Mouse (Mus musculus): ENCODE data around the gene Mark3.
A peak's percentile ranks its signal among the peaks of the same experiment; 100 is the strongest.
"Not testable (repeated sequence)": the region's sequence is repeated elsewhere in the genome, so short reads cannot be mapped to it uniquely, and the experiment has no call there.

Gene Mark3

GRCm38 (mm10) chr12:111653434-111653833 is 79.1 kb downstream of the Mark3 start:
- DNase-seq: peak; percentile 75

DNA sequence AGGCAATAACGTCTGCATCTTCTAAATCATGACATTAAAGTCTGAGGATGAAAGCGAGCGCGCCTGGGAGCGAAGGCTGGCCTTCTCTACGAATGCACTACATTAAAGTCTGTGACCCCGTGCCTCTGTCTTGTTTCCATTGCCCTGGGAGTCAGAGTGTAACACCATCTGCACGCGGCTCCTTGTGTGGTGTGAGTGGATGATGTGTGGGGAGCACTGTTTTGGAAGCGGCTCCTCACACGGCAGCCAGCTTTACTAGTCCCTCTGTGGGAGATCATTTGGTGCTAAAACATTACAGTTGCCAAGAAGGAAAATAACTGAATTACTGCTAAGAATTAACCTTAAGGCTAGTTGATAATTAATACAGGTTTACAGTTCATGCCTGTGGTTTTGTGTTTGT is 81.4 kb downstream of the Mark3 start:
- DNase-seq: no peak

DNA sequence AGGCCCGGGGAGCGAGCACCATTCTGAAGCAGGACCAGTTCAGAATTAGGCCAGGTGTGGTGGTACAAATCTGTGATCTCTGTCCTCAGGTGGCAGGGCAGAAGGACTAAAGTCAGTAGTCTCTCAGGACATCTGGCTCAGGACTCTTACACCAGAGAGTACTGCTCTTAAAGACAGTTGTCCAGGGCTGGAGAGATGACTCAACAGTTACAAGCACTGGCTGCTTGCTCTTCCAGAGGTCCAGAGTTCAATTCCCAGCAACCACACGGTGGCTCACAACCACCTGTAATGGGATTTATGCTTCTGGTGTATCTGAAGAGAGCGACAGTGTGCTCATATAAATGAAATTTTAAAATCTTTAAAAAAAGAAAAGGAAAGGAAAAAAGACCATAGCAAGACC is 85.0 kb downstream of the Mark3 start:
- DNase-seq: no peak

GRCm38 (mm10) chr12:111660628-111661027 is 86.3 kb downstream of the Mark3 start:
- DNase-seq: no peak

- DNase-seq: not testable (repeated sequence)
These were observed 87.2 kb downstream of the Mark3 start for GRCm38 (mm10) chr12:111661554-111661953.

DNA sequence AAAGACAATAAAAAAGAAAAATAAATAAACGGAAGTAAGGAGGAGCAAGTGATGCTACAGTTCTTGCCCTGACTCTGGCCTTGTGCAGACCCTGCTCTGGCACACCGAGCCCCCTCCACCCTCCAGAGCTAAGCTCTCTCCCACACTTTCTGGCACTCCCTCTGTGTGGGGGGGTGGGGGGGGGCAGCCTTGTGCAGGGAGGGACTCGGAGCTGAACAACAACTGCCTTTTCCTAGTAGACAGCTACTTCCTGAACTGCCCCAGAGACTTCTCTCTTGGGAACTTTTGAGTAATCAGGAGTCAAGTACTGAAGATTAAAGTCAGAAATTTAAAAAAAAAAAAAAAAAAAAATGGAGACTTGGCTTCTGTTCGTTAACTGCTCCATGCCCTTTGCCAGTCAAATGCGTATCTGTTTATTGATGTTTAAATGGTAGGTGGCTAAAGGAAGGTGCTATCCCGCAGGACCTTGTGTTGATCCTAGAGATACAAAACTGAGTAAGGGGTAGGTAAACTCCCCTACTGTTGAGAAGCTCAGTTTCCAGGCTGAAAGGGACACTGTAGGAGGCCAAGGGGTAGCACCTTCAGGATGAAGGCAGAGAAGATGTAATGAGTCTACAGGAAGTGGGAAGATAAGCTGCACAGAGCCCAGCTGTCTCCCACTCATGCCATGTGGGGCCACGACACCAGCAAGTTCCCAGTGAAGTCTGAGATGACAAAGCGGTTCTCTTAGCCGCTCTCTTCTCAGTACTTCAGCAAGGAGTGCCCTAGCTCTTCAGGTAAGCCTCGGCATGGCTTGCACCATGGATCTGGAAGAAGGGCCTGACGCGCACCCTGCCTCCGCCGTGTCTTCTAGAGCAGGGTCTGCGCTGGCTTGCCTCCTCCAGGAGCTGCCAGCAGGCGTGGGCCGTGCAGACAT is 89.2 kb downstream of the Mark3 start:
- no peak for DNase-seq

GRCm38 (mm10) chr12:111664144-111664634 is 89.9 kb downstream of the Mark3 start:
- peak; percentile 69 for DNase-seq

DNA sequence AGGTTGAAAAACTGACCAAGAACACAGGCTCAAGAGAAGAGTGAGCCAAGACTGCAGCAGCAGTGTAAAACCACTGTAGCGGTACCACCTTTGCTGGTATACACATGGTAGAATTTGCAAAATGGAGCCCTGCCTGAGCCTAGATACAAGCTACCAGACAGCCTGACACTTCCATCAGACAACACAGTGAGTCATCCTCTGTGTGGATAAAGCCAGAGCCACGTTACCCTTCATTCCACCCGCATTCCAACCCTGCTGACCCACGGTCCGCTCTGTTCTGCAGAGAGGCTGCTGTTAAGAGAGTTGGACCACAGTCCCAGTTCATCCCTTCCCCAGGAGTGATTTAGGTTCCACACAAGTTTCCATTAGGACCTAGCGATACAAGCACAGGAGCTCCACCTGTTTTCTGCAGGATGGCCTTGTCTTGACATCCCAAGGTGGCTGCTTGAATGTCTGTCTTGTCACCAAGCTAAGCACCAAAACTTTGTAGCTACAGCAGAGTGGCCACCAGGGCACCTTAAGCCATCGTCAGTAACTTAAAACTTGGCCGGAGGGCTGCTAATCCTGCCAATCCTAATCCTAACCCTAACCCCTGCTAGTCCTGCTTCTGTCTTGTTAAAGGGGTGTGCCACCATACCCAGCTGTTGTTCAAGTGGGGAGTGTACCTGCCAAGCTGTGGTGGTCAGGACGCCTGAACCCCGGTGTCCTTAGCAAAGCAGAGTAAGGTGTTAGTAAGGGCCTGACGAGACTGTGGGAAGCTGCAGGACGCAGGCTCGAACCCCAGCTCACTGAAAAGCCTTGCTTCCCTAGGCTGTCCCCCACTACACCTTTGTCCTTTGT is 90.9 kb downstream of the Mark3 start:
- DNase-seq: peak; percentile 50

- DNase-seq: no peak
These were observed 92.1 kb downstream of the Mark3 start for GRCm38 (mm10) chr12:111666380-111666779.

GRCm38 (mm10) chr12:111667421-111667820 is 93.1 kb downstream of the Mark3 start:
- DNase-seq: no peak

- DNase-seq: peak; percentile 99
These were observed 94.2 kb downstream of the Mark3 start for GRCm38 (mm10) chr12:111668457-111668912.

GRCm38 (mm10) chr12:111669000-111669788 is 94.9 kb downstream of the Mark3 start:
- peak; percentile 65 for DNase-seq

- DNase-seq: no peak
These were observed 95.6 kb downstream of the Mark3 start for GRCm38 (mm10) chr12:111669961-111670360.

DNA sequence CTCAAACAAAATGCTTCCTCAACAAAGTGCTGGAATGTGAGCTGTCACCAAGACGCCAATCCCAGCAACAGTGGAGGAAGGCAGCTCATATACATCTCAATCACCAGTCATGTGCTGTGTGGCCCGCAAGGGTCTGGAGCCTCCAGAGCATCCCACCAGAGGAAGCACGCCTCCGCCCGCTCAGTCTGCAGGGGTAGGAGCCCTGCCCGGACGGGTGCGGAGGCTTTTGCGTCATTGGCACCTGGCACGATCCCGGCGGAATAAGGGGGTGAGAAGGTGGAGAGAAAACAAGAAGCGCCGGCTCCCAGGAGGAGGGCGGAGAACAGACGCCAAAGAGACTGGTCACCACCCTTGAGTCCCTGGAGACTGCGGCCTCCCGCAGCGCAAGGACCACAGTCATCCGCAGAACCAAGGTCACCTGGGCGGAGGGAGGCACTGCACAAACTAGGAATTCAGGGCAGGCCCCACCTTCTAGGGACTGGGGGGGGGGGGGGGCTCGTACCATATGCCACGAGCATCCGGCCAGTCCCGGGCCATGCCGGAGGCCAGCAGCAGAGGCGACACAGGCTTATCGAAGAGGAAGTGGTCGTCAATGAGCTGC is 96.1 kb downstream of the Mark3 start:
- peak; percentile 32 for DNase-seq

- DNase-seq: no peak
These were observed 96.7 kb downstream of the Mark3 start for GRCm38 (mm10) chr12:111670976-111671375.

DNA sequence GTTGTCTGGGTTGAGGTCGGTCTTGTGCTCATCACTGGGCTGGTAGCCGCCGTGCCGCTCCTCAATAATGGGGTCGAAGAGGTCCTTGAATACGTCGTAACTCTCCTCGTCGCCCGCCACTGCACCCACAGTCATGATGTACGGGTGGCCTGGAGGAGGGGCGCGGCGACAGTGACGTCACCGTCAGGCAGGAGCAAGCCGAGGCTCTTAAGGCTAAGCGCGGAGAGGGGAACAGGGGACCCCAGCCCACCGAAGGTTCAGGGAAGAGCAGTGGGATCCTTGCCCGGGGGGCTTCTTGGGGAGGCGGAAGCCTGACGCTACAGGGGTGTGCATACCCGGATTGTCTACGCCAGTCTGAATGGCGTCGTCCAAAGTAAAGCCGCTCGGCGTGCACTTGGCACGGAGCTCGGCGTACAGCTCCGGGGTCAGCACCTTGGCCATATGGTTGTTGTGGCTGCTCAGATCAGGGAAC is 97.1 kb downstream of the Mark3 start:
- DNase-seq: peak; percentile 72

- DNase-seq: peak; percentile 69
These were observed 97.9 kb downstream of the Mark3 start, which contains the start of gene Ckb for GRCm38 (mm10) chr12:111672176-111672575. Ckb (minus strand) TSS chr12:111672338.

GRCm38 (mm10) chr12:111672581-111672980 is 98.3 kb downstream of the Mark3 start:
- no peak for DNase-seq

- no peak for DNase-seq
These were observed 100.6 kb downstream of the Mark3 start for GRCm38 (mm10) chr12:111674850-111675486.

DNA sequence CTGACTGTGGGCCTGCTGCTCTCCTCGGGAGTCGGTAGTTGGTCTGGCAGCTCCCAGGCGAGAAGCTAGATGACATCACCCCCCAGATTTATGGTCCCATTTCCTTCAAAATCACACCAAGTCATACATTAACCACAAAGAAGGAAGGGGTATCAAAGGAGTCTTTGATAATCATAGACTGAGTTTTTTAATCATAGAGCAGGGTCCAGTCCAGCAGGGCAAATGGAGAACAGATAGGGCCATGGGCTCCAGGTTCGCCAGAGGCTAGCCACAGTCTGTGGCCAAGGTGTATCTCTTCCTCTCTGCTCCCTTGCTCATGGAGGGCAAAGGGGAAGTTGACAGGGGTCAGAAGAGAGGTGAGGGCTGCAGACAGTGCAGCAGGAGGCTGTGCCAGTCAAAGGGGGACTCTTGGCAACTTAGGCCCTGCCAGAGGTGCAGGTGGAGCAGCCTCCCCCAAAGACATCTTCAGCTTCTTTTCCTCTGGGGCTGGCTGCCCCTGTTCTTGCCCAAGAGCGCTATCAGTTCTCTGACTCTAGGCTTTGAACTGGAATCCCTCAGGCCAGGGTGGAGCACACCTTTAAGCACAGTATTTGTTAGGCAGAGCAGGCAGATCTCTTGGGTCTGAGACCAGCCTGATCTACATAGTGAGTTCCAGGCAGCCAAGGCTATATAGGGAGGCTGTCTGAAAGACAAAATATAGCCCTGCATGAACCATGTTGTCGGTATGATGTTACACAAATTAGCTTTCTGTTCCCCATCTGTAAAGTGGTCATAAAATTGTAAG is 101.7 kb downstream of the Mark3 start:
- DNase-seq: no peak

- no peak for DNase-seq
These were observed 103.1 kb downstream of the Mark3 start for GRCm38 (mm10) chr12:111677421-111677820.

Data from lung, postnatal 36 days (tissue).